Comparison of ENCODE assay signal across 9 mouse cellular contexts in genomic region chr4:106778116-106778788, GRCm38 (mm10). TPM values are rescaled to one million over a fixed set of nuclear protein-coding genes. Genes with fewer than 3 reads are reported as not detected.
DNase-seq lines count a peak whose midpoint lies in the region; ATAC-seq and TF ChIP-seq lines count a peak whose summit lies in the region.
"Had no signal": no experiment of that assay in that cellular context is flagged by ENCODE, and none has a peak within 500 bp of the region (broad histone marks: within the 10 kb centered on the region; RNA-seq: fewer than 3 reads in every experiment).

No protein-coding gene starts in this region.

- H3K36me3 ChIP-seq in forebrain, embryonic 15.5 days = no peaks in the 10 kb centered on the region
- H3K36me3 ChIP-seq in heart, embryonic 15.5 days = no peaks in the 10 kb centered on the region
- H3K36me3 ChIP-seq in limb, embryonic 15.5 days = no peaks in the 10 kb centered on the region
- H3K36me3 ChIP-seq in myocyte (ENCODE audit: control insufficient read depth, insufficient read depth) = no peaks in the 10 kb centered on the region

- H3K79me2 ChIP-seq in myocyte (ENCODE audit: control insufficient read depth, insufficient read depth) = no peaks in the 10 kb centered on the region

- H3K27me3 ChIP-seq in forebrain, embryonic 15.5 days = no peaks in the 10 kb centered on the region
- H3K27me3 ChIP-seq in heart, embryonic 15.5 days = no peaks in the 10 kb centered on the region
- no peaks in the 10 kb centered on the region for H3K27me3 ChIP-seq in limb, embryonic 15.5 days
- no peaks in the 10 kb centered on the region for H3K27me3 ChIP-seq in myocyte (ENCODE audit: control insufficient read depth, insufficient read depth, insufficient read length)

- 28% methylated on average over 5 of the region's 5 CpGs for WGBS in forebrain, embryonic 15.5 days
- 37% methylated on average over 5 of the region's 5 CpGs for WGBS in heart, embryonic 15.5 days
- WGBS in limb, embryonic 15.5 days = 44% methylated on average over 5 of the region's 5 CpGs

- no peak overlapping the region for H3K4me3 ChIP-seq in forebrain, embryonic 15.5 days
- no peak overlapping the region for H3K4me3 ChIP-seq in heart, embryonic 15.5 days
- no peak overlapping the region for H3K4me3 ChIP-seq in limb, embryonic 15.5 days
- H3K4me3 ChIP-seq in myocyte = no peak overlapping the region

- peak; percentile 60 for TF ChIP-seq POLR2A in myocyte (IDR thresholded peaks at IDR 0.05; ENCODE audit: insufficient read length, low read depth)

- H3ac ChIP-seq in myocyte (ENCODE audit: control insufficient read depth, insufficient read length) = no peak overlapping the region

- H3K27ac ChIP-seq in forebrain, embryonic 15.5 days (replicated peaks) = peak overlapping the region; percentile 68
- peak overlapping the region; percentile 82 for H3K27ac ChIP-seq in heart, embryonic 15.5 days
- peak overlapping the region; percentile 76 for H3K27ac ChIP-seq in limb, embryonic 15.5 days
- H3K27ac ChIP-seq: macrophage had no signal

- peak; percentile 82 for ATAC-seq in forebrain, embryonic 15.5 days (replicated peaks)
- peak; percentile 95 for ATAC-seq in heart, embryonic 15.5 days (replicated peaks; ENCODE audit: insufficient number of reproducible peaks, insufficient read depth, low FRiP score, low read depth)
- peak; percentile 92 for ATAC-seq in limb, embryonic 15.5 days (ENCODE audit: insufficient number of reproducible peaks, low FRiP score, low TSS enrichment, low read depth)

- H3K4me1 ChIP-seq in forebrain, embryonic 15.5 days = peaks cover 42% of the 10 kb centered on the region
- H3K4me1 ChIP-seq in heart, embryonic 15.5 days (replicated peaks) = peaks cover 35% of the 10 kb centered on the region
- H3K4me1 ChIP-seq in limb, embryonic 15.5 days = peaks cover 47% of the 10 kb centered on the region

- no peaks in the 10 kb centered on the region for H3K9me3 ChIP-seq in forebrain, embryonic 15.5 days
- no peaks in the 10 kb centered on the region for H3K9me3 ChIP-seq in heart, embryonic 15.5 days (replicated peaks)
- H3K9me3 ChIP-seq in limb, embryonic 15.5 days = no peaks in the 10 kb centered on the region

- peak; percentile 8 to 43 for DNase-seq in spleen, postnatal 36 days (ENCODE audit: low spot score in 2 of 2)
- DNase-seq in spleen, postnatal 14 days (ENCODE audit: low spot score in 2 of 2) = no peak
- DNase-seq in kidney, postnatal 14 days = peak; percentile 97
- peak; percentile 97 for DNase-seq in testis, postnatal 10 days (ENCODE audit: low spot score)

- H3K4me2 ChIP-seq in forebrain, embryonic 15.5 days (replicated peaks) = no peak overlapping the region
- H3K4me2 ChIP-seq in heart, embryonic 15.5 days = no peak overlapping the region
- H3K4me2 ChIP-seq in limb, embryonic 15.5 days = no peak overlapping the region
- H3K4me2 ChIP-seq in myocyte (ENCODE audit: low read depth) = peak overlapping the region; percentile 53

- H3K9ac ChIP-seq in forebrain, embryonic 15.5 days (replicated peaks) = no peak overlapping the region
- H3K9ac ChIP-seq in heart, embryonic 15.5 days = no peak overlapping the region
- H3K9ac ChIP-seq in limb, embryonic 15.5 days = no peak overlapping the region

TF ChIP-seq in myocyte, 11 proteins besides CTCF, POLR2A, EP300 and RAD21:
- TF ChIP-seq MYOD1 (IDR thresholded peaks at IDR 0.05; ENCODE audit: control insufficient read depth in 1 of 3, insufficient read length in 2 of 3, low read depth in 2 of 3) = peak; percentile 6 to 66 (median 65)
- TF ChIP-seq MYOG (IDR thresholded peaks at IDR 0.05; ENCODE audit: control insufficient read depth in 1 of 3, insufficient read depth in 1 of 3, insufficient read length in 2 of 3, low read depth in 2 of 3) = peak in 2 of 3 experiments; percentile 57 to 81
- TF ChIP-seq REST (IDR thresholded peaks at IDR 0.05; ENCODE audit: insufficient read depth, insufficient read length) = no peak

RNA-seq across cellular contexts. Expression of gene Acot11, which starts 26.5 kb away (rescaled TPM):
- polyA plus RNA-seq in forebrain, embryonic 15.5 days (2015; fragmentation: Nextera tagmentation; extraction: Ambion mirVana) = 0.92 and 1.3 TPM in 2 replicates
- 6.1 and 6.4 TPM in 2 replicates for polyA plus RNA-seq in heart, embryonic 15.5 days (2015; fragmentation: Nextera tagmentation; extraction: Ambion mirVana)
- polyA plus RNA-seq in limb, embryonic 15.5 days (2015; fragmentation: Nextera tagmentation; extraction: Ambion mirVana) = 4.0 and 4.8 TPM in 2 replicates
- polyA plus RNA-seq in myocyte (2012; fragmentation: generic; extraction: Trizol) = 1.9 TPM

RNA-seq across cellular contexts. Expression of gene Fam151a, which starts 44.6 kb away (rescaled TPM):
- polyA plus RNA-seq in forebrain, embryonic 15.5 days (2015; fragmentation: Nextera tagmentation; extraction: Ambion mirVana) = not detected in 2 replicates
- polyA plus RNA-seq in heart, embryonic 15.5 days (2015; fragmentation: Nextera tagmentation; extraction: Ambion mirVana) = 0.31 and 0.36 TPM in 2 replicates
- polyA plus RNA-seq in limb, embryonic 15.5 days (2015; fragmentation: Nextera tagmentation; extraction: Ambion mirVana) = 0.57 and 0.65 TPM in 2 replicates
- not detected for polyA plus RNA-seq in myocyte (2012; fragmentation: generic; extraction: Trizol)
- polyA plus RNA-seq: macrophage had no signal

RNA-seq across cellular contexts. Expression of gene Mroh7, which starts 47.5 kb away (rescaled TPM):
- 0.20 and 0.87 TPM in 2 replicates for polyA plus RNA-seq in forebrain, embryonic 15.5 days (2015; fragmentation: Nextera tagmentation; extraction: Ambion mirVana)
- polyA plus RNA-seq in heart, embryonic 15.5 days (2015; fragmentation: Nextera tagmentation; extraction: Ambion mirVana) = 0.68 and 0.87 TPM in 2 replicates
- 0.15 and 0.29 TPM in 2 replicates for polyA plus RNA-seq in limb, embryonic 15.5 days (2015; fragmentation: Nextera tagmentation; extraction: Ambion mirVana)
- polyA plus RNA-seq in myocyte (2012; fragmentation: generic; extraction: Trizol) = not detected
- polyA plus RNA-seq: macrophage had no signal

Comparison
In these comparisons a context has a peak if more than half of its experiments do, and no peak if none do; other contexts are left out.
1. DNase-seq: peak in spleen, postnatal 36 days (2 of 2), kidney, postnatal 14 days (single experiment) and testis, postnatal 10 days (single experiment); none in spleen, postnatal 14 days (0 of 2).
2. Peak in every context shown above with its lines, with median percentiles within 50 percentile points of each other: ATAC-seq and H3K27ac ChIP-seq.